Mouse (Mus musculus): ENCODE results near the gene Sytl3. TPM values are rescaled to one million over a fixed set of nuclear protein-coding genes. Genes with fewer than 3 reads are reported as not detected.

Sytl3 gene
- total and polyA plus RNA-seq, 3 experiments = 0.16 to 0.34 (median 0.23) TPM

DNA sequence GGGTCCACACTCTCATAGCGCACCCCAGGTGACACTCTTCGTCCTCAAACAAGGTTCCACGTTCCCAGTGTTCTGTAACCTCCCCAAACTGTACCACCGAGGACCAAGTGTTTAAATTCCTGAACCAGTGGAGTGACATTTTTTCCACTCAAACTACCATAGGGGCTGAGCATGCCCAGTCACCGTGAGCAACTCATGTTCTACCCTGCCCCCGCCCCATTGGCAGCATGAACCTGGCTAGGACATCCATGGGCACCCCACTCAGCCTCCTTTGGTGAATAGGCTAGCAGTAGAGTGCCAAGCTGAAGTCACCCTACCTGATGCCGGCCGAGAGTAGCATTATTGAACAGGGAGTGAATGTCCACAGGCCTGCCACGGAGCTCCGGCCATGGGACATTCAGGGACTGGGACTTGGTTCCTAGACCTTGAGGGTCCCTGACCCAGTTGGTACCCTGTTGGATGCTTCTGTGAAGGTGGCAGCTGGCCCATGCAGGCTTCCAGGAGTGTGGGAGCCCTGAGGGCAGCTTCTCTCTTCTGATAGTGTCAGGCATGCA is 74.5 kb downstream of the Sytl3 start:
- no peaks in the 10 kb centered on the region for H3K36me3 ChIP-seq (ENCODE audit: control insufficient read depth, insufficient read depth, low read length)
- no peaks in the 10 kb centered on the region for H3K79me2 ChIP-seq (replicated peaks; ENCODE audit: control insufficient read depth, insufficient read depth, low read length)
- no peak overlapping the region for H3K9ac ChIP-seq (ENCODE audit: low read depth, low read length)
- intact Hi-C loops (cut with DNase I) = no loop called here
- TF ChIP-seq CTCF (IDR thresholded peaks at IDR 0.05) (no peak), POLR2A (IDR thresholded peaks at IDR 0.05; ENCODE audit: insufficient read depth, low read depth, low read length) (no peak), EP300 (IDR thresholded peaks at IDR 0.05; ENCODE audit: insufficient read depth, low read depth, low read length) (no peak)
- no peak for DNase-seq
- 93% methylated on average over 10 of the region's 10 CpGs for WGBS
- no peak overlapping the region for H3K27ac ChIP-seq
- no peak overlapping the region for H3K4me3 ChIP-seq
- H3K4me1 ChIP-seq (ENCODE audit: control insufficient read depth, insufficient read depth, low read length) = no peaks in the 10 kb centered on the region
- H3K27me3 ChIP-seq (ENCODE audit: control insufficient read depth, insufficient read depth, low read length) = no peaks in the 10 kb centered on the region

DNA sequence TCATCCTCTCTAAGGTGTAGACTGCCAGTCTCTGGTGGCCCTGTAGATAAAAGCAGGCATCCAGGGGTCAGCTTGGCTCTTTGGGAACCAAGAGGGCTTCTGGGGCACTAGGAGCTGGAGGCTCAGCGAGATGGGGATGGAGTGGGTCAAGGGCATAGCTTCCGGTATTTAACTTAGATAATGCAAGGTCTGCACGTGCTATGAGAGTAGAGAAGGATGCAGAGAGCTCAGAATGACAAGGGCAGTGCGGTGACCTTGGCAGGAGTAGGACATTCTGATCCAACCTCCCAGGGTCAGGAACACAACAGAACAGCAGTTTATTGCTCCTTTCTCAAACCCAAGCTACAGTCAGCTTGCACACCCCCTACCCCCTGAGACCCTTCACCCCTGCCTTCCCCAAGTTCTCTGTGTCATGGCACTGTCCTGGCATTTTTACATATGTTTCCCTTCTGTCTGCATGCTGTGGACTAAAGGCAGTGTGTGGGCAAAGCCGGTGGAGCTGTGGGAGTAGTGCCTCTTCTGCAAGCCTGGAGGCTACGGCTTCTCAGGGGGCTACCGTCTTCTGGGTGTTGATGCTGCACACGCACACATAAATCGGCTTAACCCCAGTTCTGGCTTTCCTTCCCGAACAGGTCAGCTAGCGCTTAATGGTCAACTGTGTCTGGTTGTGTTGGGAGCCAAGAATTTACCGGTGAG is 76.0 kb downstream of the Sytl3 start:
- no peak for DNase-seq
- TF ChIP-seq CTCF (IDR thresholded peaks at IDR 0.05) = no peak
- TF ChIP-seq POLR2A (IDR thresholded peaks at IDR 0.05; ENCODE audit: insufficient read depth, low read depth, low read length) = no peak
- TF ChIP-seq EP300 (IDR thresholded peaks at IDR 0.05; ENCODE audit: insufficient read depth, low read depth, low read length) = no peak
- H3K4me1 ChIP-seq (ENCODE audit: control insufficient read depth, insufficient read depth, low read length) = no peaks in the 10 kb centered on the region
- H3K9ac ChIP-seq (ENCODE audit: low read depth, low read length) = no peak overlapping the region
- no peak overlapping the region for H3K27ac ChIP-seq
- H3K36me3 ChIP-seq (ENCODE audit: control insufficient read depth, insufficient read depth, low read length) = no peaks in the 10 kb centered on the region
- WGBS = 86% methylated on average over 12 of the region's 12 CpGs
- H3K79me2 ChIP-seq (replicated peaks; ENCODE audit: control insufficient read depth, insufficient read depth, low read length) = no peaks in the 10 kb centered on the region
- intact Hi-C loops (cut with DNase I) = no loop called here
- H3K27me3 ChIP-seq (ENCODE audit: control insufficient read depth, insufficient read depth, low read length) = no peaks in the 10 kb centered on the region
- H3K4me3 ChIP-seq = no peak overlapping the region

DNA sequence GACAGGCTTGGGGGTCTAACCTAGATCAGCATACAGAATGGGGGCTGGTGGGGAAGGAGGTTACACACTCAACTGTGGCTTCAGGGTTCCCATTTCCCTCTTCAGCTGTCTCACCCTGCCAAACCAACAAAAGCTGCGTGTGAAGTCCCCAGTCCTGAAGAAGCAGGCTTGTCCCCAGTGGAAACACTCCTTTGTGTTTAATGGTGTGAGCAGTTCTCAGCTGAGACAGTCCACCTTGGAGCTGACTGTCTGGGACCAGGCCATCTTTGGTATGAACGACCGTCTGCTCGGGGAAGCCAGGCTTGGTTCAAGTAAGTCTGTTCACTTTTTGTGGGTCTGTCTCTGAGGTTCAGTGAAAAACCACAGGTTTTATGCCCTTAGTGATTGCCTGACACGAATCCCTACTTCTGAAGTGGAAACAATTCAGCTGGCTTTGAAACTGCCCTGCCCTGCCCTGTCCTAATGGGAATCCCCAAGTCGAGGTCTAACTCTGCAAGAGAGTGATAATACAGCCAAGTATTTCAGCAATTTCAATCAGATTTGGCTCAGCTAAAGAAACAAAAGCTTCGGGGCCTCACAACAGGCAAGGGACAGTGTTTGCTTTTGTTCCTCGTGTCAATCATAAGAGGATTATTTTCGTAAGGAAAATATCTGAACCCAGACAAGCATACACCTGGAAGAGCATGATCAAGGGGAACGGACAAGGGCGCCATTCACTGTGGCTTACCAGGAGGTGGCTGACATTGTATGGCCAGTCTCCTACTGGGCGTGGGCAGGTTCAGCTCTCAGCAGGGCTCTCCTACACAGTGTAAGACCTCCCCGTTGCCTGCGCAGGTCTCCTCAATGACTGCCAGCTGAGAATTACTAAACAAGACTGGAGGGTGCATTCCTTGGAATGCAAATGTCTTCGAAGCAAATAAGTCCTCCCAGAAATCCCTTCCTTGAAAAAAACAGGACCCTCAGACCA is 77.7 kb downstream of the Sytl3 start:
- TF ChIP-seq POLR2A (IDR thresholded peaks at IDR 0.05; ENCODE audit: insufficient read depth, low read depth, low read length) (no peak), CTCF (IDR thresholded peaks at IDR 0.05) (no peak), EP300 (IDR thresholded peaks at IDR 0.05; ENCODE audit: insufficient read depth, low read depth, low read length) (no peak)
- 57% methylated on average over 15 of the region's 15 CpGs for WGBS
- no peaks in the 10 kb centered on the region for H3K79me2 ChIP-seq (replicated peaks; ENCODE audit: control insufficient read depth, insufficient read depth, low read length)
- intact Hi-C loops (cut with DNase I) = no loop called here
- H3K4me3 ChIP-seq = no peak overlapping the region
- no peak for DNase-seq
- no peak overlapping the region for H3K27ac ChIP-seq
- no peak overlapping the region for H3K9ac ChIP-seq (ENCODE audit: low read depth, low read length)
- no peaks in the 10 kb centered on the region for H3K27me3 ChIP-seq (ENCODE audit: control insufficient read depth, insufficient read depth, low read length)
- no peaks in the 10 kb centered on the region for H3K36me3 ChIP-seq (ENCODE audit: control insufficient read depth, insufficient read depth, low read length)
- H3K4me1 ChIP-seq (ENCODE audit: control insufficient read depth, insufficient read depth, low read length) = no peaks in the 10 kb centered on the region

DNA sequence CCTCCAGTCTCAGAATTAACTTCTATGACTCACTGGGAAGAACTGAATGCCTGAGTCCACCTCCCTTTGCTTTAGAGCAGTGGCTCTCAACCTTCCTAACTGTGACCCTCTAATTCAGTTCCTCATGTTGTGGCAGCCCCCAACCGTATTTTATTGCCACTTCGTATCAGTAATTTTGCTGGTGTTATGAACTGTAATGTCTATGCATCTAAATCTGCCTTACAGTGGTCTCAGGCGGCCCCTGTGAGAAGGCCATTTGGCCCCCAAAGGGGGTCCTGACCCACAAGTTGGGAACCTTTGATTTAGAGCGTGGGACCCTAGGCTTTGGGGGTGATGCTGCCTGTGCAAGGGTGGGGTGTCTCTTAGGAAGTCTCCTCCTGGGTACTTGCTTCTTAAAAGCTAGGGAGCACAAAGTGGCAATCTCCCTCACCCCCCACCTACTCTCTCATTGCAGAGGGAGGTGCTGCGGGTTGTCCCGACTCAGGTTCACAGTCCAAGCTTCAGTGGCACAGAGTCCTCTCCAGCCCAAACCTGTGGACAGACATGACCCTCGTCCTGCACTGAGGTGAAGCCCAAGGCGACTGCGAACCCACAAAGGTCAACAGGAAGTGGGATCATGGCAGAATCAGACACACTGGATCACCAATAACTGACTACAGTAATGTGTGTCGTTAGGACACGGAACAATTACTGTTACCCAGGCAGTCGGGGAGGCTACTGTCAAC is 78.5 kb downstream of the Sytl3 start:
- TF ChIP-seq CTCF (IDR thresholded peaks at IDR 0.05) (no peak), POLR2A (IDR thresholded peaks at IDR 0.05; ENCODE audit: insufficient read depth, low read depth, low read length) (no peak), EP300 (IDR thresholded peaks at IDR 0.05; ENCODE audit: insufficient read depth, low read depth, low read length) (no peak)

DNA sequence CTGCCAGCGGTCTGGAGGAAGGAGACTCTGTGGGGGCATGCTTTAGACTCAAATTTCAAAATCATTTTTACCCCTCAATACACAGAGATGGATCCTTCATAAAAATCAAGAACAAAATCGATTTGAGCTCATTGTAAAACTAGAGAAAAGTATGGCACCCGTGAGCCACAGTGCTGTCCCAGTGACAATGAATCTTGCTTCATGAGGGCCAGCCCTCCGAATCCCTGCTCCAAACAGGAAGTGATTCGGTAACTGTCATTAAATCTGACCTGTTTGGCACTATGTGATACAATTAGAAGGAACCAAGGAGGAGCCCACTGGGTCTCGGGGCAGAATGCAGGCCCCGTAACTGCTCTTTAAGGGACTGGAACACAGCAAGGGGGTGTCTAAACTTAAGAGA is 79.9 kb downstream of the Sytl3 start:
- H3K4me1 ChIP-seq (ENCODE audit: control insufficient read depth, insufficient read depth, low read length) = peaks cover 13% of the 10 kb centered on the region
- DNase-seq = no peak
- H3K27me3 ChIP-seq (ENCODE audit: control insufficient read depth, insufficient read depth, low read length) = no peaks in the 10 kb centered on the region
- no peak overlapping the region for H3K4me3 ChIP-seq
- no peak overlapping the region for H3K27ac ChIP-seq
- intact Hi-C loops (cut with DNase I) = no loop called here
- no peaks in the 10 kb centered on the region for H3K79me2 ChIP-seq (replicated peaks; ENCODE audit: control insufficient read depth, insufficient read depth, low read length)
- H3K9ac ChIP-seq (ENCODE audit: low read depth, low read length) = no peak overlapping the region
- WGBS = 86% methylated on average over 7 of the region's 7 CpGs
- TF ChIP-seq CTCF (IDR thresholded peaks at IDR 0.05) = no peak
- TF ChIP-seq POLR2A (IDR thresholded peaks at IDR 0.05; ENCODE audit: insufficient read depth, low read depth, low read length) = no peak
- no peak for TF ChIP-seq EP300 (IDR thresholded peaks at IDR 0.05; ENCODE audit: insufficient read depth, low read depth, low read length)
- no peaks in the 10 kb centered on the region for H3K36me3 ChIP-seq (ENCODE audit: control insufficient read depth, insufficient read depth, low read length)

More for the DNA sequence above, 78.5 kb downstream of the Sytl3 start:
- peaks cover 5% of the 10 kb centered on the region for H3K4me1 ChIP-seq (ENCODE audit: control insufficient read depth, insufficient read depth, low read length)
- intact Hi-C loops (cut with DNase I) = no loop called here
- no peaks in the 10 kb centered on the region for H3K79me2 ChIP-seq (replicated peaks; ENCODE audit: control insufficient read depth, insufficient read depth, low read length)
- no peak overlapping the region for H3K9ac ChIP-seq (ENCODE audit: low read depth, low read length)
- no peak overlapping the region for H3K4me3 ChIP-seq
- DNase-seq = no peak
- no peaks in the 10 kb centered on the region for H3K36me3 ChIP-seq (ENCODE audit: control insufficient read depth, insufficient read depth, low read length)
- H3K27ac ChIP-seq = no peak overlapping the region
- 90% methylated on average over 12 of the region's 12 CpGs for WGBS
- no peaks in the 10 kb centered on the region for H3K27me3 ChIP-seq (ENCODE audit: control insufficient read depth, insufficient read depth, low read length)
